Mouse (Mus musculus): Measurements from ENCODE around the gene Nos3.

Gene Nos3

GRCm38 (mm10) chr5:24346313-24346712, 18.3 kb upstream of the Nos3 start:
- DNase-seq: no peak

- DNase-seq: no peak
Observed at GRCm38 (mm10) chr5:24347186-24347875, 17.3 kb upstream of the Nos3 start.

- DNase-seq: peak; percentile 83
Observed at GRCm38 (mm10) chr5:24348128-24348527, 16.5 kb upstream of the Nos3 start.

GRCm38 (mm10) chr5:24348546-24348945, 16.1 kb upstream of the Nos3 start:
- DNase-seq: peak; percentile 55

GRCm38 (mm10) chr5:24350073-24350472, 14.5 kb upstream of the Nos3 start:
- DNase-seq: peak; percentile 53

- peak; percentile 64 for DNase-seq
Observed at GRCm38 (mm10) chr5:24350531-24351250, 13.9 kb upstream of the Nos3 start.

GRCm38 (mm10) chr5:24351278-24351677, 13.3 kb upstream of the Nos3 start, which contains the start of gene Kcnh2:
Gene Kcnh2, minus strand, starts transcription at chr5:24351604.
- DNase-seq: no peak

GRCm38 (mm10) chr5:24351701-24352171, 12.9 kb upstream of the Nos3 start:
- peak; percentile 88 for DNase-seq

- DNase-seq: peak; percentile 66
Observed at GRCm38 (mm10) chr5:24352251-24352859, 12.3 kb upstream of the Nos3 start.

GRCm38 (mm10) chr5:24353327-24353726, 11.3 kb upstream of the Nos3 start:
- DNase-seq: no peak

- DNase-seq: no peak
Observed at GRCm38 (mm10) chr5:24356764-24357163, 7.8 kb upstream of the Nos3 start.

GRCm38 (mm10) chr5:24357461-24357860, 7.1 kb upstream of the Nos3 start:
- no peak for DNase-seq

- DNase-seq: peak; percentile 77
Observed at GRCm38 (mm10) chr5:24360792-24361454, 3.7 kb upstream of the Nos3 start.

- no peak for DNase-seq
Observed at GRCm38 (mm10) chr5:24363467-24363866, 1.1 kb upstream of the Nos3 start.

- no peak for DNase-seq
Observed at GRCm38 (mm10) chr5:24364061-24364460, 549 bp upstream of the Nos3 start.

- DNase-seq: no peak
Observed at GRCm38 (mm10) chr5:24364963-24365362, 353 bp downstream of the Nos3 start.

GRCm38 (mm10) chr5:24365528-24365927, 918 bp downstream of the Nos3 start:
- no peak for DNase-seq

- DNase-seq: no peak
Observed at GRCm38 (mm10) chr5:24366426-24366825, 1.8 kb downstream of the Nos3 start.

- DNase-seq: no peak
Observed at GRCm38 (mm10) chr5:24369767-24370166, 5.2 kb downstream of the Nos3 start.

GRCm38 (mm10) chr5:24373807-24374206, 9.2 kb downstream of the Nos3 start:
- no peak for DNase-seq

GRCm38 (mm10) chr5:24374216-24374615, 9.6 kb downstream of the Nos3 start:
- DNase-seq: no peak

GRCm38 (mm10) chr5:24374666-24375328, 10.2 kb downstream of the Nos3 start:
- DNase-seq: no peak

GRCm38 (mm10) chr5:24378700-24379099, 14.1 kb downstream of the Nos3 start:
- no peak for DNase-seq

Measured in cerebellum, adult 11-12 months (tissue).